Mouse (Mus musculus): ENCODE results near the gene Sh3bp1. TPM values are rescaled to one million over a fixed set of nuclear protein-coding genes. Genes with fewer than 3 reads are reported as not detected.

Sh3bp1 gene
- total and polyA plus RNA-seq, 3 experiments, result 12.3 to 69.7 (median 23.8) TPM

- peak; percentile 91 for DNase-seq (ENCODE audit: extremely low read depth)
- Histone ChIP-seq H3K27ac (ENCODE audit: insufficient read depth, low read depth) (peak within 1 kb of the TSS; percentile 91), H3K9ac (ENCODE audit: insufficient read depth, low read depth) (peak within 1 kb of the TSS; percentile 70), H3K9me3 (replicated peaks; ENCODE audit: low read length) (peaks cover 3% of the 10 kb centered on the region), H3K4me1 (ENCODE audit: control insufficient read depth in 1 of 2, insufficient read depth in 2 of 2) (peaks cover 30 to 61% of the 10 kb centered on the region in 2 experiments), H3K4me3 (replicated peaks in 1 of 3; ENCODE audit: low read depth in 2 of 3, low read length in 2 of 3, poor library complexity in 1 of 3) (peak within 1 kb of the TSS; percentile 61 to 84 (median 74)), H3K27me3 (replicated peaks) (no peaks in the 10 kb centered on the region), H3K36me3 (replicated peaks in 1 of 2; ENCODE audit: control insufficient read depth in 1 of 2, insufficient read depth in 1 of 2, low read length in 1 of 2) (peaks cover 12 to 29% of the 10 kb centered on the region in 2 experiments), H3K4me2 (ENCODE audit: insufficient read depth, low read depth, poor library complexity, severe bottlenecking) (peak within 1 kb of the TSS; percentile 95), H3K79me2 (replicated peaks; ENCODE audit: control insufficient read depth, extremely low read depth, insufficient read depth, poor library complexity, severe bottlenecking) (peaks cover 4% of the 10 kb centered on the region; the same call in 1 of the 2 replicates)
- TF ChIP-seq ELF1 (IDR thresholded peaks at IDR 0.05; ENCODE audit: low read depth, low read length) (peak; percentile 75), RCOR1 (conservative IDR thresholded peaks at IDR 0.05; ENCODE audit: low read depth, low read length) (no peak), TBP (conservative IDR thresholded peaks at IDR 0.05; ENCODE audit: low read depth, low read length) (peak; percentile 96), MXI1 (IDR thresholded peaks at IDR 0.05; ENCODE audit: low read depth, low read length) (peak; percentile 34; the same call in 1 of the 2 replicates), TCF12 (IDR thresholded peaks at IDR 0.05; ENCODE audit: low read depth, low read length) (peak; percentile 45; the same call in 1 of the 2 replicates), CHD1 (IDR thresholded peaks at IDR 0.05; ENCODE audit: low read depth, low read length) (no peak; the same call in 1 of the 2 replicates), CTCF (conservative IDR thresholded peaks at IDR 0.05 in 1 of 2, IDR thresholded peaks at IDR 0.05 in 1 of 2; ENCODE audit: low read depth in 2 of 2, low read length in 2 of 2) (no peak), CHD2 (IDR thresholded peaks at IDR 0.05; ENCODE audit: low read length) (peak; percentile 76), EP300 (IDR thresholded peaks at IDR 0.05; ENCODE audit: low read length) (0 out of 2 replicates have a peak, but pooled peaks have one; percentile 14), PAX5 (IDR thresholded peaks at IDR 0.05; ENCODE audit: low read length) (no peak), MEF2A (IDR thresholded peaks at IDR 0.05; ENCODE audit: borderline replicate concordance, low read depth, low read length) (peak; percentile 62), JUN (IDR thresholded peaks at IDR 0.05; ENCODE audit: insufficient read depth, low read depth, low read length) (no peak), ZMIZ1 (IDR thresholded peaks at IDR 0.05; ENCODE audit: low read depth, low read length) (peak; percentile 98), BHLHE40 (IDR thresholded peaks at IDR 0.05; ENCODE audit: low read depth, low read length) (no peak), MAX (IDR thresholded peaks at IDR 0.05; ENCODE audit: low read length) (0 out of 2 replicates have a peak, but pooled peaks have one; percentile 8), GABPA (IDR thresholded peaks at IDR 0.05; ENCODE audit: insufficient replicate concordance, low read depth, low read length) (no peak), JUND (conservative IDR thresholded peaks at IDR 0.05; ENCODE audit: low read depth, low read length) (no peak), MAZ (IDR thresholded peaks at IDR 0.05; ENCODE audit: low read depth, low read length) (peak; percentile 87), SMC3 (IDR thresholded peaks at IDR 0.05; ENCODE audit: low read depth, low read length) (no peak), ETS1 (conservative IDR thresholded peaks at IDR 0.05; ENCODE audit: low read depth, low read length) (peak; percentile 49; the same call in 1 of the 2 replicates), ZKSCAN1 (IDR thresholded peaks at IDR 0.05; ENCODE audit: borderline replicate concordance, low read depth, low read length) (no peak), NELFE (IDR thresholded peaks at IDR 0.05; ENCODE audit: low read depth, low read length) (peak; percentile 94), POLR2AphosphoS2 (IDR thresholded peaks at IDR 0.05; ENCODE audit: low read depth, low read length) (peak; percentile 88; the same call in 1 of the 2 replicates), SIN3A (IDR thresholded peaks at IDR 0.05; ENCODE audit: low read length) (peak; percentile 72), USF2 (conservative IDR thresholded peaks at IDR 0.05; ENCODE audit: low read depth, low read length) (no peak), MYC (IDR thresholded peaks at IDR 0.05; ENCODE audit: low read depth, low read length) (no peak), POLR2A (IDR thresholded peaks at IDR 0.05; ENCODE audit: low read depth, low read length) (peak; percentile 98), HCFC1 (IDR thresholded peaks at IDR 0.05; ENCODE audit: low read depth, low read length) (no peak; the same call in 1 of the 2 replicates), MAFK (IDR thresholded peaks at IDR 0.05; ENCODE audit: insufficient replicate concordance, low read length) (no peak), IRF4 (IDR thresholded peaks at IDR 0.05; ENCODE audit: low read depth, low read length) (peak; percentile 41; the same call in 1 of the 2 replicates)
- in situ Hi-C loops (cut with MboI; ENCODE audit: low pct_ligation_motif_present, low pct_unique_long_range_greater_than_20kb, low sequenced_read_pairs) (no loop called here), dilution Hi-C loops (cut with MboI; ENCODE audit: extremely low pct_ligation_motif_present, extremely low pct_unique_long_range_greater_than_20kb, low sequenced_read_pairs) (no loop called here)
Observed at GRCm38 (mm10) chr15:78926021-78926919, 26.7 kb downstream of the Sh3bp1 start, which contains the start of gene Lgals1. TSS of gene Lgals1 (plus strand) at chr15:78926725.

Measured in CH12.LX (cell line).